Comparison of ENCODE assay signal across 11 mouse cellular contexts in the genomic region with DNA sequence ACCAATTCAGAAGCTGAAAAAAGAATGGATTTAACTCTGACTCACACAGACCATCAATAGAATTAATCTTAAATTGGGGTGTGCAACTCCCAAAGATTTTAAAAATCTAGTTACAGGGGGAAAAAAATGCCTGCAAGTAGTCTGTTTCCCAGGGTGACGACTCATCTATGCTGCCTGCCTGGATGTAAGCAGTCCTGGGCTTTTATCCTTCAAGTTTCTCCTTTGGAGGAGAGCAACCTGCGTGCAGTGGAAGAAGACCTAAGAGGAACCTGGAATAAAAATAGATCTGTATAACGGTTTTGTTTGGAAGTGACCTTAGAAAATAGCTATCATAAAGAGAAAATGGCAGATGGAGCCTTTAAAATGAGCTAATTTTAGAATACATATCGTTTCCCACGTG. TPM values are rescaled to one million over a fixed set of nuclear protein-coding genes. Genes with fewer than 3 reads are reported as not detected.
DNase-seq lines count a peak whose midpoint lies in the region; ATAC-seq and TF ChIP-seq lines count a peak whose summit lies in the region.
"Had no signal": no experiment of that assay in that cellular context is flagged by ENCODE, and none has a peak within 500 bp of the region (broad histone marks: within the 10 kb centered on the region; RNA-seq: fewer than 3 reads in every experiment).

No protein-coding gene starts in this region.

- 43% methylated on average over 5 of the region's 5 CpGs for WGBS in forebrain, embryonic 13.5 days
- WGBS in forebrain, embryonic 11.5 days, result 46% methylated on average over 5 of the region's 5 CpGs
- 47% methylated on average over 5 of the region's 5 CpGs for WGBS in kidney, postnatal 0 days
- WGBS in liver, embryonic 12.5 days (ENCODE audit: insufficient replicate concordance), result 33% methylated on average over 5 of the region's 5 CpGs

- DNase-seq in forebrain, embryonic 11.5 days (ENCODE audit: low spot score), result no peak
- DNase-seq in kidney, postnatal 0 days (ENCODE audit: low spot score), result no peak
- no peak for DNase-seq in kidney, postnatal 4 days
- peak; percentile 8 for DNase-seq in brain, embryonic 14.5 days (ENCODE audit: low read depth)
- no peak for DNase-seq in left cerebral cortex, postnatal 36 days (ENCODE audit: low spot score in 2 of 2)
- no peak for DNase-seq in gastrocnemius, adult 18-20 months (ENCODE audit: low spot score)
- DNase-seq: B cell, adult 2 months; gastrocnemius, postnatal 36 days; right cerebral cortex, postnatal 14 days had no signal

- no peaks in the 10 kb centered on the region for H3K36me3 ChIP-seq in forebrain, embryonic 13.5 days (ENCODE audit: poor library complexity, severe bottlenecking)
- H3K36me3 ChIP-seq in forebrain, embryonic 11.5 days (ENCODE audit: control insufficient read depth, insufficient read depth, low read length), result no peaks in the 10 kb centered on the region
- H3K36me3 ChIP-seq in kidney, postnatal 0 days (ENCODE audit: insufficient read depth, low read length), result no peaks in the 10 kb centered on the region
- H3K36me3 ChIP-seq in liver, embryonic 12.5 days, result peaks cover 8% of the 10 kb centered on the region

- TF ChIP-seq CTCF in kidney, postnatal 0 days (IDR thresholded peaks at IDR 0.05; ENCODE audit: low read depth), result no peak
- TF ChIP-seq CTCF in brain, embryonic 14.5 days (IDR thresholded peaks at IDR 0.05; ENCODE audit: borderline replicate concordance, extremely low read depth, insufficient read depth, insufficient read length), result no peak

- peaks cover 18% of the 10 kb centered on the region for H3K4me1 ChIP-seq in forebrain, embryonic 13.5 days
- H3K4me1 ChIP-seq in forebrain, embryonic 11.5 days (replicated peaks; ENCODE audit: control insufficient read depth, insufficient read depth, low read length), result peaks cover 4% of the 10 kb centered on the region; the same call in 1 of the 2 replicates
- 0 out of 2 replicates have a peak, but pooled peaks cover 2% of the 10 kb centered on the region for H3K4me1 ChIP-seq in kidney, postnatal 0 days (replicated peaks; ENCODE audit: insufficient read depth, low read length)
- H3K4me1 ChIP-seq in liver, embryonic 12.5 days, result peaks cover 19% of the 10 kb centered on the region

- 0 out of 2 replicates have a peak overlapping the region, but pooled peaks have one; percentile 100 for H3K4me3 ChIP-seq in forebrain, embryonic 13.5 days
- no peak overlapping the region for H3K4me3 ChIP-seq in forebrain, embryonic 11.5 days (ENCODE audit: low read depth, low read length)
- no peak overlapping the region for H3K4me3 ChIP-seq in kidney, postnatal 0 days (replicated peaks; ENCODE audit: low read depth, low read length)
- H3K4me3 ChIP-seq in liver, embryonic 12.5 days, result peak overlapping the region; percentile 98

- no peak overlapping the region for H3K9ac ChIP-seq in forebrain, embryonic 13.5 days
- no peak overlapping the region for H3K9ac ChIP-seq in forebrain, embryonic 11.5 days (ENCODE audit: low read length)
- no peak overlapping the region for H3K9ac ChIP-seq in kidney, postnatal 0 days (ENCODE audit: low read depth, low read length)
- H3K9ac ChIP-seq in liver, embryonic 12.5 days, result peak overlapping the region; percentile 99; the same call in 1 of the 2 replicates

- no peaks in the 10 kb centered on the region for H3K27me3 ChIP-seq in forebrain, embryonic 13.5 days
- H3K27me3 ChIP-seq in forebrain, embryonic 11.5 days (ENCODE audit: control insufficient read depth, insufficient read depth, low read length), result no peaks in the 10 kb centered on the region
- H3K27me3 ChIP-seq in kidney, postnatal 0 days (ENCODE audit: insufficient read depth, low read length), result no peaks in the 10 kb centered on the region
- no peaks in the 10 kb centered on the region for H3K27me3 ChIP-seq in liver, embryonic 12.5 days (replicated peaks)

- H3K9me3 ChIP-seq in forebrain, embryonic 13.5 days (replicated peaks), result no peaks in the 10 kb centered on the region
- H3K9me3 ChIP-seq in forebrain, embryonic 11.5 days (ENCODE audit: control insufficient read depth, low read length), result no peaks in the 10 kb centered on the region
- H3K9me3 ChIP-seq in kidney, postnatal 0 days (replicated peaks; ENCODE audit: low read length), result no peaks in the 10 kb centered on the region
- H3K9me3 ChIP-seq in liver, embryonic 12.5 days (replicated peaks), result no peaks in the 10 kb centered on the region

- intact Hi-C loops in left cerebral cortex, postnatal 36 days (cut with DNase I), result loop anchor here (5.0 kb wide), 1 partner anchor 180 kb away; a partner anchor contains a TSS

- H3K4me2 ChIP-seq in forebrain, embryonic 13.5 days, result no peak overlapping the region
- no peak overlapping the region for H3K4me2 ChIP-seq in forebrain, embryonic 11.5 days (ENCODE audit: low read depth, low read length, severe bottlenecking)
- H3K4me2 ChIP-seq in kidney, postnatal 0 days (ENCODE audit: low read length), result peak overlapping the region; percentile 66; the same call in 1 of the 2 replicates
- H3K4me2 ChIP-seq in liver, embryonic 12.5 days, result peak overlapping the region; percentile 88

- H3K27ac ChIP-seq in forebrain, embryonic 13.5 days, result no peak overlapping the region
- H3K27ac ChIP-seq in forebrain, embryonic 11.5 days (ENCODE audit: low read depth, low read length), result no peak overlapping the region
- no peak overlapping the region for H3K27ac ChIP-seq in kidney, postnatal 0 days
- no peak overlapping the region for H3K27ac ChIP-seq in liver, embryonic 12.5 days

- ATAC-seq in forebrain, embryonic 13.5 days, result no peak
- no peak for ATAC-seq in forebrain, embryonic 11.5 days (replicated peaks; ENCODE audit: low FRiP score)
- no peak for ATAC-seq in kidney, postnatal 0 days (replicated peaks; ENCODE audit: low FRiP score, low read depth)
- ATAC-seq in liver, embryonic 12.5 days, result no peak

- no peak for TF ChIP-seq POLR2A in brain, embryonic 14.5 days (IDR thresholded peaks at IDR 0.05; ENCODE audit: borderline replicate concordance, extremely low read depth, insufficient read depth, insufficient read length, poor library complexity, severe bottlenecking)

RNA-seq across cellular contexts. Expression of a gene that starts 1.4 kb away (rescaled TPM):
- polyA plus RNA-seq in forebrain, embryonic 13.5 days (2015; fragmentation: Nextera tagmentation; extraction: Ambion mirVana), result 5.7 and 6.1 TPM in 2 replicates
- polyA plus RNA-seq in forebrain, embryonic 11.5 days (2014; fragmentation: Nextera tagmentation; extraction: Ambion mirVana), result 5.6 and 6.2 TPM in 2 replicates
- 5.7 and 6.5 TPM in 2 replicates for polyA plus RNA-seq in kidney, postnatal 0 days (2015; fragmentation: Nextera tagmentation; extraction: Ambion mirVana)
- 25.8 and 33.6 TPM in 2 replicates for polyA plus RNA-seq in brain, embryonic 14.5 days (2012; rRNA removed)
- 6.2 TPM in 2 replicates for polyA plus RNA-seq in liver, embryonic 12.5 days (2016; fragmentation: Nextera tagmentation; extraction: Ambion mirVana)
- total RNA-seq in left cerebral cortex, postnatal 36 days (2021), result 10 to 100 TPM; 61.5 to 63.2 TPM
- total RNA-seq in gastrocnemius, adult 18-20 months (2021), result 10 to 100 TPM; 26.3 to 27.5 TPM

RNA-seq across cellular contexts. Expression of a gene that starts 37.8 kb away (rescaled TPM):
- 18.8 and 20.7 TPM in 2 replicates for polyA plus RNA-seq in forebrain, embryonic 13.5 days (2015; fragmentation: Nextera tagmentation; extraction: Ambion mirVana)
- polyA plus RNA-seq in forebrain, embryonic 11.5 days (2014; fragmentation: Nextera tagmentation; extraction: Ambion mirVana), result 14.4 and 16.3 TPM in 2 replicates
- polyA plus RNA-seq in kidney, postnatal 0 days (2015; fragmentation: Nextera tagmentation; extraction: Ambion mirVana), result 42.0 and 48.5 TPM in 2 replicates
- polyA plus RNA-seq in brain, embryonic 14.5 days (2012; rRNA removed), result 62.7 and 63.1 TPM in 2 replicates
- polyA plus RNA-seq in liver, embryonic 12.5 days (2016; fragmentation: Nextera tagmentation; extraction: Ambion mirVana), result 6.7 and 7.2 TPM in 2 replicates
- 10 to 100 TPM; 37.6 to 44.2 TPM for total RNA-seq in left cerebral cortex, postnatal 36 days (2021)
- total RNA-seq in gastrocnemius, adult 18-20 months (2021), result 10 to 100 TPM; 58.9 to 62.4 TPM

Comparison
In these comparisons a context has a peak if more than half of its experiments do, and no peak if none do; other contexts are left out.
1. H3K4me3 ChIP-seq: peak in forebrain, embryonic 13.5 days (single experiment) and liver, embryonic 12.5 days (single experiment); none in forebrain, embryonic 11.5 days (single experiment) and kidney, postnatal 0 days (single experiment).
2. H3K4me2 ChIP-seq: peak in kidney, postnatal 0 days (single experiment) and liver, embryonic 12.5 days (single experiment); none in forebrain, embryonic 13.5 days (single experiment) and forebrain, embryonic 11.5 days (single experiment).